Mouse (Mus musculus) forebrain, embryonic 11.5 days (tissue): Measurements from ENCODE around the gene Tmem176a. TPM values are rescaled to one million over a fixed set of nuclear protein-coding genes. Genes with fewer than 3 reads are reported as not detected.

Source experiments
- ATAC-seq: fragments of 200-750 bp; cut with Nextera tagmentation; replicated peaks from 2 replicates; pipeline ENCODE4 v1.8.0; 2017; ENCODE audit warnings: moderate TSS enrichment; ENCODE audit not compliant: low FRiP score
- DNase-seq: peaks from one replicate; pipeline ENCODE4 v3.0.0-alpha.2; 2017; ENCODE audit warnings: low spot score
- H3K27ac ChIP-seq: fragments of 300-500 bp; sonication (generic); 2 replicates; pipeline ENCODE4 v1.5.1; 2014; ENCODE audit warnings: low read depth, low read length
- H3K27me3 ChIP-seq: fragments of 300-500 bp; sonication (generic); 2 replicates; pipeline ENCODE4 v1.6.1; 2014; ENCODE audit warnings: mild to moderate bottlenecking, low read length, mixed read lengths; ENCODE audit not compliant: control insufficient read depth, insufficient read depth
- H3K36me3 ChIP-seq: fragments of 300-500 bp; sonication (generic); 2 replicates; pipeline ENCODE4 v1.6.1; 2014; ENCODE audit warnings: mild to moderate bottlenecking, low read length, moderate library complexity, mixed read lengths; ENCODE audit not compliant: control insufficient read depth, insufficient read depth
- H3K4me1 ChIP-seq: fragments of 300-500 bp; sonication (generic); replicated peaks from 2 replicates; pipeline ENCODE4 v1.6.1; 2014; ENCODE audit warnings: low read length, mixed read lengths; ENCODE audit not compliant: control insufficient read depth, insufficient read depth
- H3K4me2 ChIP-seq: fragments of 300-500 bp; sonication (generic); 2 replicates; pipeline ENCODE4 v1.6.1; 2014; ENCODE audit warnings: low read depth, mild to moderate bottlenecking, low read length, moderate library complexity, mixed read lengths; ENCODE audit not compliant: severe bottlenecking
- H3K4me3 ChIP-seq: fragments of 300-500 bp; sonication (generic); 2 replicates; pipeline ENCODE4 v1.5.1; 2014; ENCODE audit warnings: low read depth, low read length
- H3K9ac ChIP-seq: fragments of 300-500 bp; sonication (generic); 2 replicates; pipeline ENCODE4 v1.6.1; 2014; ENCODE audit warnings: low read length
- H3K9me3 ChIP-seq: fragments of 300-500 bp; sonication (generic); 2 replicates; pipeline ENCODE4 v1.6.1; 2016; ENCODE audit warnings: low read length, mixed read lengths; ENCODE audit not compliant: control insufficient read depth
- WGBS: fragments of 180-500 bp; shearing (Covaris S2); extraction: QIAGEN DNeasy Blood & Tissue Kit; methylation state at CpG from one replicate; pipeline ENCODE4 v1.1.7; 2014; 5-methylcytosine and 5-hydroxymethylcytosine counted together
- polyA plus RNA-seq: library from polyadenylated mRNA; unstranded; fragments of >200 nt; fragmentation: Nextera tagmentation; extraction: Ambion mirVana; gene quantifications from 2 replicates; pipeline ENCODE4 v1.2.1, GENCODE M21; 2014

Gene Tmem176a
- 15.7 and 18.2 TPM in 2 replicates for polyA plus RNA-seq

- Histone ChIP-seq H3K4me2 (peak within 1 kb of the TSS; percentile 53), H3K4me1 (peaks cover 7% of the 10 kb centered on the region; the same call in 1 of the 2 replicates), H3K4me3 (peak within 1 kb of the TSS; percentile 27), H3K9ac (peak within 1 kb of the TSS; percentile 42), H3K36me3 (no peaks in the 10 kb centered on the region), H3K27me3 (no peaks in the 10 kb centered on the region), H3K9me3 (no peaks in the 10 kb centered on the region), H3K27ac (peak within 1 kb of the TSS; percentile 50; the same call in 1 of the 2 replicates)
- ATAC-seq (peak; percentile 8; the same call in 1 of the 2 replicates), DNase-seq (no peak)
- WGBS, result 37% methylated on average over 7 of the region's 7 CpGs
Observed at GRCm38 (mm10) chr6:48840371-48840969, at the start of gene Tmem176a. Tmem176a (plus strand) TSS chr6:48840919.

- Histone ChIP-seq H3K4me3 (no peak overlapping the region), H3K27ac (no peak overlapping the region), H3K36me3 (no peaks in the 10 kb centered on the region), H3K27me3 (no peaks in the 10 kb centered on the region), H3K4me1 (no peaks in the 10 kb centered on the region), H3K9me3 (no peaks in the 10 kb centered on the region), H3K9ac (no peak overlapping the region), H3K4me2 (no peak overlapping the region)
- ATAC-seq (no peak), DNase-seq (no peak)
- 81% methylated on average over 1 of the region's 1 CpGs for WGBS
Observed at GRCm38 (mm10) chr6:48801897-48802296, 38.8 kb upstream of the Tmem176a start.

GRCm38 (mm10) chr6:48803406-48804051, 37.2 kb upstream of the Tmem176a start:
- H3K4me2 ChIP-seq, result no peak overlapping the region
- H3K9ac ChIP-seq, result no peak overlapping the region
- DNase-seq (no peak), ATAC-seq (no peak)
- no peak overlapping the region for H3K27ac ChIP-seq
- H3K27me3 ChIP-seq, result no peaks in the 10 kb centered on the region
- H3K4me3 ChIP-seq, result no peak overlapping the region
- H3K9me3 ChIP-seq, result no peaks in the 10 kb centered on the region
- no peaks in the 10 kb centered on the region for H3K4me1 ChIP-seq
- no peaks in the 10 kb centered on the region for H3K36me3 ChIP-seq

GRCm38 (mm10) chr6:48804346-48804745, 36.4 kb upstream of the Tmem176a start:
- H3K4me1 ChIP-seq, result no peaks in the 10 kb centered on the region

GRCm38 (mm10) chr6:48806746-48807145, 34.0 kb upstream of the Tmem176a start:
- 92% methylated on average over 3 of the region's 3 CpGs for WGBS
- H3K27ac ChIP-seq, result no peak overlapping the region
- no peaks in the 10 kb centered on the region for H3K9me3 ChIP-seq

More at GRCm38 (mm10) chr6:48804346-48804745, 36.4 kb upstream of the Tmem176a start:
- Histone ChIP-seq H3K27me3 (no peaks in the 10 kb centered on the region), H3K4me2 (no peak overlapping the region), H3K36me3 (no peaks in the 10 kb centered on the region), H3K4me3 (no peak overlapping the region), H3K9ac (no peak overlapping the region), H3K9me3 (no peaks in the 10 kb centered on the region), H3K27ac (no peak overlapping the region)
- ATAC-seq, result no peak
- 81% methylated on average over 5 of the region's 5 CpGs for WGBS
- DNase-seq, result no peak

GRCm38 (mm10) chr6:48809494-48810219, 31.1 kb upstream of the Tmem176a start:
- H3K4me2 ChIP-seq, result no peak overlapping the region
- ATAC-seq (no peak), DNase-seq (no peak)
- no peaks in the 10 kb centered on the region for H3K36me3 ChIP-seq
- H3K27ac ChIP-seq, result no peak overlapping the region
- H3K27me3 ChIP-seq, result no peaks in the 10 kb centered on the region
- H3K4me3 ChIP-seq, result no peak overlapping the region
- H3K9ac ChIP-seq, result no peak overlapping the region
- H3K9me3 ChIP-seq, result no peaks in the 10 kb centered on the region
- no peaks in the 10 kb centered on the region for H3K4me1 ChIP-seq
- 79% methylated on average over 3 of the region's 3 CpGs for WGBS

More at GRCm38 (mm10) chr6:48806746-48807145, 34.0 kb upstream of the Tmem176a start:
- no peaks in the 10 kb centered on the region for H3K36me3 ChIP-seq
- H3K4me2 ChIP-seq, result no peak overlapping the region
- no peaks in the 10 kb centered on the region for H3K27me3 ChIP-seq
- H3K9ac ChIP-seq, result no peak overlapping the region
- DNase-seq (no peak), ATAC-seq (no peak)
- no peaks in the 10 kb centered on the region for H3K4me1 ChIP-seq
- no peak overlapping the region for H3K4me3 ChIP-seq

GRCm38 (mm10) chr6:48815013-48815412, 25.7 kb upstream of the Tmem176a start:
- H3K9ac ChIP-seq, result no peak overlapping the region
- no peaks in the 10 kb centered on the region for H3K27me3 ChIP-seq
- no peak overlapping the region for H3K27ac ChIP-seq
- DNase-seq, result no peak
- ATAC-seq, result no peak
- H3K36me3 ChIP-seq, result no peaks in the 10 kb centered on the region
- no peaks in the 10 kb centered on the region; the same call in 1 of the 2 replicates for H3K9me3 ChIP-seq
- no peak overlapping the region for H3K4me3 ChIP-seq
- no peak overlapping the region for H3K4me2 ChIP-seq
- no peaks in the 10 kb centered on the region for H3K4me1 ChIP-seq

- ATAC-seq, result no peak
- WGBS, result 9% methylated on average over 6 of the region's 6 CpGs
- Histone ChIP-seq H3K9ac (no peak overlapping the region), H3K4me1 (no peaks in the 10 kb centered on the region), H3K27me3 (no peaks in the 10 kb centered on the region), H3K36me3 (no peaks in the 10 kb centered on the region), H3K9me3 (no peaks in the 10 kb centered on the region; the same call in 1 of the 2 replicates), H3K4me3 (no peak overlapping the region), H3K4me2 (no peak overlapping the region), H3K27ac (no peak overlapping the region)
- DNase-seq, result peak; percentile 79
Observed at GRCm38 (mm10) chr6:48817815-48818214, 22.9 kb upstream of the Tmem176a start.
